Mouse (Mus musculus): ENCODE data around the gene Snx7. TPM values are rescaled to one million over a fixed set of nuclear protein-coding genes. Genes with fewer than 3 reads are reported as not detected.

Gene Snx7
- total and polyA plus RNA-seq, 3 experiments: not detected

DNA sequence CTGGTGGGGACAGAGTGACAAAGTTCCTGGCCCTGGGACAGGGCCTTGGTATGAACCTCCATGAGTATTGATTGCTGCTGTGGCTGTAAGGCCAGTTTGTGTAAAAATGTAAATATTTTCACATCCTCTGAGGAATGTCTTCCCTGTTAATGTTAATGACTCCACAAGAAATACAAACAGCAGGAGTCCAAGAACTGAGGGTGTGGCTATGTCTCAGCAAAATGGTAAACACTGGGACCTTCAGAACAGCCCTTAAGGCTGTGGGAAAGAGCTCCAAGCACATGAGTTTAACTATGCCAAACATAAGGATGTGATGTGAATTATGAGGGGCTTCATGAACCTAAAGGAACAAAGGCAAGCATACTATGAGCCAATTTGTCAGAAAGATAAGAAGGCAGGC is 74.2 kb downstream of the Snx7 start:
- no peak for TF ChIP-seq KAT2A (IDR thresholded peaks at IDR 0.05; ENCODE audit: insufficient replicate concordance, low read length)
- TF ChIP-seq NELFE (IDR thresholded peaks at IDR 0.05; ENCODE audit: low read depth, low read length): no peak
- TF ChIP-seq HCFC1 (IDR thresholded peaks at IDR 0.05; ENCODE audit: low read depth, low read length): no peak
- no peak for TF ChIP-seq ZMIZ1 (IDR thresholded peaks at IDR 0.05; ENCODE audit: low read depth, low read length)
- no peak for TF ChIP-seq EP300 (IDR thresholded peaks at IDR 0.05; ENCODE audit: low read length)
- no peak for TF ChIP-seq MAZ (IDR thresholded peaks at IDR 0.05; ENCODE audit: low read depth, low read length)
- Histone ChIP-seq H3K4me1 (ENCODE audit: control insufficient read depth in 1 of 2, insufficient read depth in 2 of 2) (peaks cover 0 to 5% of the 10 kb centered on the region in 2 experiments; a peak in 3 of 4 replicates), H3K9me3 (replicated peaks; ENCODE audit: low read length) (no peaks in the 10 kb centered on the region), H3K36me3 (replicated peaks in 1 of 2; ENCODE audit: control insufficient read depth in 1 of 2, insufficient read depth in 1 of 2, low read length in 1 of 2) (no peaks in the 10 kb centered on the region), H3K9ac (ENCODE audit: insufficient read depth, low read depth) (no peak overlapping the region), H3K4me3 (replicated peaks in 1 of 3; ENCODE audit: low read depth in 2 of 3, low read length in 2 of 3, poor library complexity in 1 of 3) (no peak overlapping the region), H3K4me2 (ENCODE audit: insufficient read depth, low read depth, poor library complexity, severe bottlenecking) (no peak overlapping the region), H3K27ac (ENCODE audit: insufficient read depth, low read depth) (no peak overlapping the region), H3K27me3 (replicated peaks) (no peaks in the 10 kb centered on the region), H3K79me2 (replicated peaks; ENCODE audit: control insufficient read depth, extremely low read depth, insufficient read depth, poor library complexity, severe bottlenecking) (no peaks in the 10 kb centered on the region)
- DNase-seq (ENCODE audit: extremely low read depth): no peak
- dilution Hi-C loops (cut with MboI; ENCODE audit: extremely low pct_ligation_motif_present, extremely low pct_unique_long_range_greater_than_20kb, low sequenced_read_pairs) (no loop called here), in situ Hi-C loops (cut with MboI; ENCODE audit: low pct_ligation_motif_present, low pct_unique_long_range_greater_than_20kb, low sequenced_read_pairs) (no loop called here)

DNA sequence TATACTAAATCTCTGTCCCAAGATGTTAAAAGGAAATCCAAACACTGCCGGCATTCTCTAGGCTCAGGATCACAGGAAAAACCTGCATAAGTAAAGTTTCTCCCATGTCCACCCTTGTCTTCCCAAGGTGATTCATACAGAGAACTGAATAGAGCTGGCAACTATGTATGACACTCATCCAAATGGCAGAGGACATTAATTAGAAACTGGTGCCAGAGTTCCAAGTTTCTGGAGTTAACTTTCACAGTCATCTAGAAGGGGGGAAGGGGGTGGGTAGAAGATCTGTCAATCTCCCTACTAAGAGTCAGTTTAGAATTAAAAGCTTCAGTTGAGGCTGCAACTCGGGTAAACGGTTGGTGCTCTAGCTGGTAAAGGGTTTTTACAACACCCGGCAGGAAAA is 76.8 kb downstream of the Snx7 start:
- H3K36me3 ChIP-seq (replicated peaks in 1 of 2; ENCODE audit: control insufficient read depth in 1 of 2, insufficient read depth in 1 of 2, low read length in 1 of 2): no peaks in the 10 kb centered on the region
- no peaks in the 10 kb centered on the region for H3K79me2 ChIP-seq (replicated peaks; ENCODE audit: control insufficient read depth, extremely low read depth, insufficient read depth, poor library complexity, severe bottlenecking)
- H3K4me2 ChIP-seq (ENCODE audit: insufficient read depth, low read depth, poor library complexity, severe bottlenecking): no peak overlapping the region
- no peaks in the 10 kb centered on the region for H3K27me3 ChIP-seq (replicated peaks)
- peaks cover 0 to 5% of the 10 kb centered on the region in 2 experiments; a peak in 3 of 4 replicates for H3K4me1 ChIP-seq (ENCODE audit: control insufficient read depth in 1 of 2, insufficient read depth in 2 of 2)
- in situ Hi-C loops (cut with MboI; ENCODE audit: low pct_ligation_motif_present, low pct_unique_long_range_greater_than_20kb, low sequenced_read_pairs) (no loop called here), dilution Hi-C loops (cut with MboI; ENCODE audit: extremely low pct_ligation_motif_present, extremely low pct_unique_long_range_greater_than_20kb, low sequenced_read_pairs) (no loop called here)
- no peak overlapping the region for H3K9ac ChIP-seq (ENCODE audit: insufficient read depth, low read depth)
- no peaks in the 10 kb centered on the region for H3K9me3 ChIP-seq (replicated peaks; ENCODE audit: low read length)
- no peak for DNase-seq (ENCODE audit: extremely low read depth)
- no peak overlapping the region for H3K4me3 ChIP-seq (replicated peaks in 1 of 3; ENCODE audit: low read depth in 2 of 3, low read length in 2 of 3, poor library complexity in 1 of 3)
- no peak for TF ChIP-seq CTCF (conservative IDR thresholded peaks at IDR 0.05 in 1 of 2, IDR thresholded peaks at IDR 0.05 in 1 of 2; ENCODE audit: low read depth in 2 of 2, low read length in 2 of 2)
- no peak for TF ChIP-seq SMC3 (IDR thresholded peaks at IDR 0.05; ENCODE audit: low read depth, low read length)
- no peak for TF ChIP-seq BHLHE40 (IDR thresholded peaks at IDR 0.05; ENCODE audit: low read depth, low read length)
- TF ChIP-seq CHD1 (IDR thresholded peaks at IDR 0.05; ENCODE audit: low read depth, low read length): no peak
- no peak for TF ChIP-seq ZKSCAN1 (IDR thresholded peaks at IDR 0.05; ENCODE audit: borderline replicate concordance, low read depth, low read length)
- no peak for TF ChIP-seq EP300 (IDR thresholded peaks at IDR 0.05; ENCODE audit: low read length)
- H3K27ac ChIP-seq (ENCODE audit: insufficient read depth, low read depth): no peak overlapping the region

DNA sequence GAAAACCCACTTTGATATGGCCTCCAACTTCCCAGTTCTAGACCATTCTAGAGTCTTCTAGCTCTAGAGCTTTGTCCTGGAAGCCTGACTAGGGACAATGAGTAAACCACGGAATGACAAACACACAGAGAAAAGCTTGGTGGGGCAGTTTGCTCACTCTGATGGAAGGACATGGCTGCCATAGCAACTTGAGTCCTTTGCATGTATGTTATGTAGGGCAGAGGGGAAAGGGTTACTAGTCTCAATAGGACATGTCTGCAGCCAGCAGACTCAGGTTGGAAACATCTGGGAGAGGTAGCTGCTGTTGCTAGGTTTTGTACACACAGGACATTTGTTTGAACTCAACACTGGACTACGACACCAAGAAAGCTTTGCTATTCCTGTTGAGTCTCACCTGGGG is 77.5 kb downstream of the Snx7 start:
- Histone ChIP-seq H3K4me3 (replicated peaks in 1 of 3; ENCODE audit: low read depth in 2 of 3, low read length in 2 of 3, poor library complexity in 1 of 3) (no peak overlapping the region), H3K9me3 (replicated peaks; ENCODE audit: low read length) (no peaks in the 10 kb centered on the region)
- in situ Hi-C loops (cut with MboI; ENCODE audit: low pct_ligation_motif_present, low pct_unique_long_range_greater_than_20kb, low sequenced_read_pairs): no loop called here

More for the DNA sequence above, 77.5 kb downstream of the Snx7 start:
- Histone ChIP-seq H3K27me3 (replicated peaks) (no peaks in the 10 kb centered on the region), H3K79me2 (replicated peaks; ENCODE audit: control insufficient read depth, extremely low read depth, insufficient read depth, poor library complexity, severe bottlenecking) (no peaks in the 10 kb centered on the region), H3K4me2 (ENCODE audit: insufficient read depth, low read depth, poor library complexity, severe bottlenecking) (no peak overlapping the region), H3K27ac (ENCODE audit: insufficient read depth, low read depth) (no peak overlapping the region), H3K4me1 (ENCODE audit: control insufficient read depth in 1 of 2, insufficient read depth in 2 of 2) (peaks cover 0 to 5% of the 10 kb centered on the region in 2 experiments; a peak in 2 of 4 replicates), H3K9ac (ENCODE audit: insufficient read depth, low read depth) (no peak overlapping the region), H3K36me3 (replicated peaks in 1 of 2; ENCODE audit: control insufficient read depth in 1 of 2, insufficient read depth in 1 of 2, low read length in 1 of 2) (no peaks in the 10 kb centered on the region)
- TF ChIP-seq ETS1 (conservative IDR thresholded peaks at IDR 0.05; ENCODE audit: low read depth, low read length) (no peak), MAZ (IDR thresholded peaks at IDR 0.05; ENCODE audit: low read depth, low read length) (no peak), CTCF (conservative IDR thresholded peaks at IDR 0.05 in 1 of 2, IDR thresholded peaks at IDR 0.05 in 1 of 2; ENCODE audit: low read depth in 2 of 2, low read length in 2 of 2) (no peak), TCF12 (IDR thresholded peaks at IDR 0.05; ENCODE audit: low read depth, low read length) (no peak), ZC3H11A (IDR thresholded peaks at IDR 0.05; ENCODE audit: low read depth, low read length) (no peak), IRF4 (IDR thresholded peaks at IDR 0.05; ENCODE audit: low read depth, low read length) (no peak)
- dilution Hi-C loops (cut with MboI; ENCODE audit: extremely low pct_ligation_motif_present, extremely low pct_unique_long_range_greater_than_20kb, low sequenced_read_pairs): no loop called here
- DNase-seq (ENCODE audit: extremely low read depth): no peak
